Mouse (Mus musculus) urinary bladder, postnatal 4 days (tissue): ENCODE measurements around the gene Crip1.
A peak's percentile ranks its signal among the peaks of the same experiment; 100 is the strongest.

Experiments used
- DNase-seq, 2 experiments: peaks; one replicate each; pipeline ENCODE4 v3.0.0; 2021 to 2022; ENCODE audit warnings: low spot score in 2 of 2

The Crip1 gene

DNA sequence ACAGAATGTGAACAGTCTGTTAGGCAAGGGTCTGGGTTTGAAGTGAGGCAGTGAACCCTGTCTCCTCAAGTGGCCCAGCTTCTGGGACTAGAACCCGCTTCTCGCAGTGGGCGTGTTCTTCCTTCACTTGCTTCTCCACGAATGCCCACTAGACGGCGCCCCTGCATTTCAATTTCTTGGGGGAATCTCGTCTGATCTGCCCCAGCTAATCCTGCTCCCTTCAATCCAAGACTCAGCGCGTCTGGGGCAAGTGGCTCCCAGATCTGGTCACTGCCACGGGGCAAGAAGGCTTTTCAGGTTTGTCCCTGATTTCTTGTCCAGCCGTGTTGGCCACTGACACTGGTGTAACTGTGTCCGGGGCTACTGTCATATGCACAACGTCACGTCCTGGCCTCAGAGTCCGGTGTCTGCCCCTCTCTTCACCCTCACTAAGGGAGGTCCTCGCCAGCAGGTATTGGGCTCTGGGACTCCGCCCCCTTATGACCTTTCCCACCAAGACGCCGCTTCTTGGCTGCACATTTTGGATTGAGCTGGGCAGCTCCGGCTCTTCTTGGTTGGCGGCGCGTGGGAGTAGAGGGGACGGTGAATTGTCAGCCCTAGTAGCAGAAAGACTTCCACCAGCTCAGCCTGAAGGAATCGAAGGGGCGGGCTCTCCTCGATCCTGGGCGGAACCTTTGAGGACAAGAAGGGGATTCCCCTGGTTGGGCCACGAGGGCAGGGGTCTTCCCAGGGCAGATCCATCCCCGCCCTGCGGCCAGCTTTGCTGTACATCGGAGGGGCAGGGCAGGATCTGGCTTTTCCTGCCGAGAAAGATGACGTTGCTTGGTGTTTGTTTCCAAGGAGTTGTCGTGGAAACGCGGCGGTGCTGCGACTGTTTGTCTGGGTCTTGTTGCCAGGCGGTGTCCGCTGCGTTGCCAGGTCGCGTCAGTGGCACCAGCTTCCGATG lies at the start of gene Crip1:
TSS of gene Crip1 (plus strand) at position 205 of the 946 bp plus-strand sequence.
- peak; percentile 71 to 85 for DNase-seq

DNA sequence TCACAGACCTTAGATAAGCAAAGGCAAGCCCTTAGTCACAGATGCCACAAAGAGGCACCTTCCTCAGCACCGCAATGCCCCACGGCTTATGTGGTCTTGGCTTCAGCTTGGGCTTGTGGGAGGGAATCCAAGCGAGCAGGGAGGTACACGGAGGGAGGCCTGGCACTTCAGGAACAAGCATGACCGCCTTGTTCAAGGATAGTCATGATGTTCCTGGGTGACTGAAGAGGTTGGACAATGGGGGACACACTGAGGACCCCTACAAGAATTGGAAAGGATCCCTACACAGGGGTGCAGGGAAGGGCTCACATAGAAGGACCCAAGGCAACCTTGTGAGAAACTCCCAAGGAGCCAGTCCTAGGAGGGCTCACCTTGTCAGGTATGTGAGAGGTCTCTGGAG lies 49.1 kb upstream of the Crip1 start:
- DNase-seq, result no peak

DNA sequence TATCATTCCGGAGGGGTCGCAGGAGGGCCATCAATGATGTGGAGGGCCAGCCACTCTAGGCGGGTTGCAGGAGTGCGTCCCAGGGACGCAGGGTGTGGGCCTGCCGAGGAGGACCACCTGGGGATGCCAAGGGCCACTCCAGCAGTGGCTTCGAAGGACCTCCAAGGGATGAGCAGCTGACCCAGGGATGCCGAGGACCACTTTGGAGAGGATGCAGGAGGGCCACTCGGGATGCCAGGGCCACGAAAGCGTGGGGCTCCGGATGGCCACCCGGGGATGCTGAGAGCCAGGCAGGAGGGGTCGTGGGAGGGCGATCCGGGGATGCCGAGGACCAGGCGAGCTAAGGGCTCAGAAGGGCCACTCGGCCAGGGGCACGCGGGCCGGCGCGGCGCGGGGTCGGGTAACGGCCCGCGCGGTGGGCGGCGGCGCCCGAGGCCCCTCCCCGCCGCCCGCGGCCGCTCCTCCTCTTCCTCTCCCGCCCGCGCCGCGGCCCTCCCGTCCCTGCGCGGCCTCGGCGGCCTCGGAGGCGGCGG lies 48.3 kb upstream of the Crip1 start, which contains the start of gene Mta1:
TSS of gene Mta1 (plus strand) at position 530 of the 533 bp plus-strand sequence.
- no peak for DNase-seq

GRCm38 (mm10) chr12:113098530-113099151 lies 47.5 kb upstream of the Crip1 start:
- DNase-seq, result peak in 1 of 2 experiments; percentile 46

- no peak for DNase-seq
These were observed 46.5 kb upstream of the Crip1 start for GRCm38 (mm10) chr12:113099470-113100237.

DNA sequence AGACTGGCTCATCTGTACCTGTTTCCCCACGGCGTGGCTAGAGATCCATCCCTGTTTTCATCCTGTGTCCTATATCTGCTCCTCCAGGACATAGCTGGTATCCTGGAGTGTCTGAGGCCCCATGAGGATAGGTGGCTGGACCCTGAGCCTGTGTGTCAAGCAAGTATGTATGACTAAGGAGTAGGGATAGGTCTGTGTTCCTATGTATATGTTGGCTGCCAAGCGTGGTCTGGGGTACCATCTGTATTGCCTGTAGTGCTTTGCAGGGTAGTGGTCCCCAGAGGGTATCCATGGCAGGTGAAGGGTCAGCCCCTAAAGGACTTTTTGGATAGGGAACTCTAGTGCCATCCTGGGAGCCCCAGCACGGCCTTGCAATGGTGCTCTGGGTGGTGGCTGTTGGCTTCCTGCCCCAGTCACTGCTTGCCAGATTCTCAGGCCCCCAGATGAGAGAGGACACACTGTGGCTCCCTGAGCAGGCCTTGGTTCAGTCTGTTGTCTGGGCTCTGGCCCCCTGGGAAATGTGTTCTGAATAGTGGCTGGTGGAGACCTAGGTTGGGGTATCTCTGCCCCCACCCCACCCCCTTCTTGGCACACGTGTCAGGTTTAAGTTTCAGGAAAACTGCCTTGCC lies 45.6 kb upstream of the Crip1 start:
- DNase-seq, result no peak

DNA sequence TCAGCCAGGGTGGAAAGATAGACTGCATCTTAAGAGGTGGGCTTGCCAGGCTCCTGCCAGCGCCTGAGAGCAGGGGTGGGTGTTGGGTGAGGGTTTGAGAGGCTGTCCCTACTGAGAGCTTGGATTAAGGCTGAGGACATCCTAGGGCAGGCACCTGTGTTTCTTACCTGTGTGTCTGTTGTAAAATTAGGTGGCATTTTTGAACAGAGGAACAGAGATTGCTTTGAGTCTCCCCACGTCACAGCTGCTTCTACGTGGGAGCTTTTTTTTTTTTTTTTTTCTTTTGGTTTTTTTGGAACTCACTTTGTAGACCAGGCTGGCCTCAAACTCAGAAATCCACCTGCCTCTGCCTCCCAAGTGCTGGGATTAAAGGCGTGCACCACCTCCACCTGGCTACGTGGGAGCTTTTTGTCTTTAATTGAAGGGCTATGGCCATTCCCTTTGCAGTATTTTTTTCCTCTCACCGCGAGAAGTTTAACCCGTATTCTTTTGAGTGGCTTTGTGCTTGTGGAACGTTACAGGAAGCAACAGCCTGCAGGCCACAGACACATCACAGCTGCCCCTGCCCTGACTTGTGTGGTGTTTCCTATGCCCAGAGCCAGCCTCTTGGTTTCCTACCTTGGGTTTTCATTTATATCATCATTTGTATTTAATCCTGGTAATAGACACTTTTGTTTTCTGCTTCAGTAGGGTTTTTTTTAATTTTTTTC lies 44.7 kb upstream of the Crip1 start:
- no peak for DNase-seq

- DNase-seq, result no peak
These were observed 43.7 kb upstream of the Crip1 start for GRCm38 (mm10) chr12:113102461-113102860.

- DNase-seq, result no peak
These were observed 42.2 kb upstream of the Crip1 start for GRCm38 (mm10) chr12:113103846-113104451.

GRCm38 (mm10) chr12:113106386-113106785 lies 39.7 kb upstream of the Crip1 start:
- DNase-seq, result no peak

DNA sequence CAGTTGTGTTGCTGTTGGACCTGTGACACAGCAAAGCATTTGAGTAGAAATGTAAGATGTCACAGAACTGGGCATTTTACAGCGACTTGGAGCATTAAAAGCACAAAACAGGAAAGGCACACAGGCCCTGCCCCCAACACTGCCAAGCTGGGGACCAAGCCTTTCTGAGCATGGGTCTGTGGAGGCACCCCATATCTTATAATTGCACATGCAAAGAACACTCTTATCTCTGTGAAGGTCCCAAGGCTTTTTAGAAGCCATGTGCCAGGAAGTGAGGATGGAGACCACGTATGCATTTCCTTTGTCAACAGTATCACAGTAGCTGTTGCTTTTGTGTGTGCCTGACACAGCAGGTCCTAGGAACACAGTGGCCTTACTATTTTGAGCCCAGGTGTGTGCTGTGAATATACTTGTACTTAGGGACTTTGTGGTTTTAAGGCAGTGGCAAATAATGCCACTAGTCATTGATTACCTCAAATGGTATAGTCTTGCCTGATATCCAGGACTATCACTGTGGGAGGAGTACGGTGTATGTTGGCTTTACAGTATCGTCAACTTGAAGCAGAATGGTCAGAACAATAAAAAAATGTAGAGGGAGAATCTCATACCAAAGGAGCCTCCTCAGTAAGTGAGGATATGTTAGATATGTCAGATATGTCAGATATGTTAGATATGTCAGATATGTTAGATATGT lies 38.5 kb upstream of the Crip1 start:
- no peak for DNase-seq

DNA sequence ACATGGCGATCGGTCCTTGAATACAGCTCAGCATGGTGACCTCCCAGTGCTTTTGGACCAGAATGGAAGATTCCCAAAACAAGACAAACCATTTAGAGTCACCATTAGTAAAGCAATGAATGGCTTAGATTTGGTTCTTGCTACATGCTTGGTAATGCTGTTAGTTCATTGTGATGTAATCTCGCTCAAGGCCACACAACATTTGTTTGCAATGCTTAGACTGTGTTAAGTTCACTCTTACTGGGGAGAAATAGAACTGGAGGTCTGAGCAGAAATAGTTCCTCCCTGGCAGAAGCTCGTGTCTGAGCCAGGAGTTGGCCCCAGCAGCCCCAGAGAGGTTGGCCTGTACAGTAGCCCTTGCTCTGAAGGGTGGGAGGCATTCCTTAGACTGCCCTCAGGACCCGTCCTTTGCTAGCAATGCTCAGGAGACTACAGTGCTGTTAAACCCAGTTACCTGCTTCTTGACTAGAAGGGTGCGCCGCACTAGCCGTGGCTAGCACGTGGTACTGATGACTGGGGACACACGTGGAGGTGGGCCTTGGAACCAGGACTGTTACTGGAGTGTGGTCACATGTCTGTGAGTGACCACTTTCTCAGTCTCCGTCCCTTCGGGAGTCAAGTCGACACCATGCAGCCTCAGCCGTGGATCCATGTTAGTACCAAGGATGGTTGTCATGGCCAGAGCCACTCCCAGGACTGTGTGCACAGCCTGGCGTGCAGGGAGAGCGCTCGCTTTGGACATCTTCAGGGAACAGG lies 37.4 kb upstream of the Crip1 start:
- no peak for DNase-seq

DNA sequence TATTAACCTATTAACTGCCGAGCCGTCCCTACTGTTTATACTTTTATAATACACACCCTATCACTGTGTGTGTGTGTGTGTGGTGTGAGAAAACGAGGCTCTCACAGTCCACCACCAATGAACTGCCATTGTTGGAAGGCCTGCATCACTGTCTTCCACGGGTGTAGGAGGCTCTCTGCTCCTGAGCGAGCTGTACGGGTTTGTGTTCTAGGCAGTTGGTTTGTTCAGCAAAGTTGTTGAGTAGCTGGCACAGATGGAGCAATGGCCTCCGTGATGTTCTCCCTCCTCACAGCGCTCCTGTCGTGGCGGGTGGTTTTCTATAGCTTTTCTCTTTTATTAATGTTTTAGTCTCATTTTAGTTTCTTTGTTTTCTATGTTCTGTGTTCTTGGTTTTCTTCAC lies 36.3 kb upstream of the Crip1 start:
- DNase-seq, result no peak

DNA sequence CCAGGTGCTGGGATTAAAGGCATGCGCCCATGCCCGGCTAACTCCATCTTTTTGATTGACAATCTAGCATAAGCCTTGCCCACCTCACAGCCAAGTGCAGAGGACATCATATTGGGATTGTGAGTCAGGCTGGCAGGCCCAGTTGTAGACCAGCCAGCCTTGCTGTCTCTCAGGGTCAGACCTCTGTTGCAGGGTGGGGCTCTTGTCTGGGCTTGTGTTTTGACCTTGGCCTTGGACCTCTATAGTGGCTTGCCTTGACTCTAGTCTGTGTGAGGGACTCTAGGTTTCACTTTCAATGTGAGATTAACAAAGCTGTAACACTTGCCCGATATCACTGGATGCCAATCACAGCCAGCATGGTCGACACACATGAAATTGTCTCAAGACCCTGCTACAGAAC lies 32.0 kb upstream of the Crip1 start:
- no peak for DNase-seq

- no peak for DNase-seq
These were observed 31.1 kb upstream of the Crip1 start for GRCm38 (mm10) chr12:113114856-113115538.

DNA sequence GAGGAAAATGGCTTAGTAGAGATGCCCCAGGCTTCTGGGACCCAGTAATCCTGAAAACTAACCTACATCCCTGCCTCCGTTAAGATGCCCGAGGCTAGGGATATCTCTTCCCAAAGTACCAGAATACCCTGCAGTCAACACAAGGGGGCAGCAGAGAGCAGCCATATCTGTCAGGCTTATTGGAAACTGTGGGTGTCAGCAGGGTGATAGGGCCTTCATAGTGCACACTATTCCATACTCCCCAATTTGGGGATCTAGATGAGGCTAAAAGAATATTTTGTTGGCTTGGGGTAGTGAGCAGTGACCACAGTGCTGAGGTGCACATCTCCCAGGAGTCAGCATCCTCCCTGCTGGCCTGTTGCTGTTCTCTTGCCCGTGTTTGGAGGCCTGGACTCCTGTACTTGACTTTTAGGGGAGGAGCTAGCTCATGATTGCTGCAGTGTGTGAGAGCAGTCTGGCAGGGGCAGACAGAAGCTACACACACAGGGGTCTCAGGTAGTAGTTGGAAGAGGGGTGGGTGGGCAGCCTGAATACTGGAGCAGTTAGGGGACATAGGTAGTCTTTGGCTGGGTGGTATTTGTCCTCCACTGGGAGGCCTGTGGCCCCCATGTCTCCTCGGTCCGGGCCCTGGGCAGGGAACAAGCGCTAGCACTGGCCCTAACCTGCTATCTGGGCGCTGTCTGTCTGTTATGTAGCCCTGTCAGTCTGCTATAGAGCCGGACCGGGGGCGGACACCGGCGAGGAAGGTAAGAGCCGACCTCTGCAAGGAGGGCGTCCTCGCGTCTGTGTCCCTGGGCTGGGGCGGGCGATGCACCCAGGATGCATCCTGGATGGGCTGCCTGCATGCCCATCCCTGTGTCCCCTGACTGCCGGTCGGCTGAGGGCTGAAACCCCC lies 26.4 kb upstream of the Crip1 start:
- peak; percentile 63 to 85 for DNase-seq

DNA sequence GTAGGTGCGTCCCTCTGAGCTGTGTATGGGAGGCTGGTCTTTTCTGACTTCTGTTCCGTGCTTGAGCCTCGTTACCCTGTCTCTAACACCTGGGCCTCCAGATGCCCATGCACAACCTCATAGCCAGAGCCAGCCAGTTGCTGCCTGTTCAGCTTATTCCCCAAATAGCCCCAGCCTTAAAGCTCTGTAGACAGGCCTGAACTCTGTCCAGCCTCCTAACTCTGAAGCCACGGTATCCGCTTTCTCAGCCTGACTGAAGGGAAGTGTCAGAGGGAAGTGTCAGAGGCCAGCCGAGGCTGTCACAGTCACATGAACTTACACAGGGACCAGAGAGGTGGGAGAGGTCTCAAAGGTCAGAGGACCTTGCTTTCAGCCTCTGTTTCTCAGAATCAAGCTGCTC lies 21.4 kb upstream of the Crip1 start:
- DNase-seq, result no peak
